Mouse (Mus musculus) left cerebral cortex, adult 18-20 months (tissue): ENCODE measurements around the gene Fancl. TPM values are rescaled to one million over a fixed set of nuclear protein-coding genes. Genes with fewer than 3 reads are reported as not detected.
A peak's percentile ranks its signal among the peaks of the same experiment; 100 is the strongest.
"Not testable (repeated sequence)": the region's sequence is repeated elsewhere in the genome, so short reads cannot be mapped to it uniquely, and the experiment has no call there.

Source experiments
- DNase-seq, 2 experiments: peaks; one replicate each; pipeline ENCODE4 v3.0.0; 2021 to 2022; ENCODE audit warnings: low spot score in 2 of 2, mixed read lengths in 1 of 2
- long read RNA-seq, 2 experiments: library from polyadenylated mRNA; stranded (forward); transcript quantifications; one replicate each; pipeline ENCODE4 v2.0.0; 2021
- total RNA-seq, 2 experiments: library from RNA; stranded (reverse); gene quantifications; 2 replicates each; pipeline ENCODE4 v1.2.3; 2021

The Fancl gene
- 1 to 10 TPM; 6.9 to 8.5 TPM for total RNA-seq
- long read RNA-seq, experiment 1, partial matches to known transcripts = 0 of 1 reads
- long read RNA-seq, experiment 1, other reads (novel, unspliced or antisense) = 1 of 1 reads
- long read RNA-seq, experiment 2, partial matches to known transcripts = 0 of 2 reads
- long read RNA-seq, experiment 2, other reads (novel, unspliced or antisense) = 0 of 2 reads

DNA sequence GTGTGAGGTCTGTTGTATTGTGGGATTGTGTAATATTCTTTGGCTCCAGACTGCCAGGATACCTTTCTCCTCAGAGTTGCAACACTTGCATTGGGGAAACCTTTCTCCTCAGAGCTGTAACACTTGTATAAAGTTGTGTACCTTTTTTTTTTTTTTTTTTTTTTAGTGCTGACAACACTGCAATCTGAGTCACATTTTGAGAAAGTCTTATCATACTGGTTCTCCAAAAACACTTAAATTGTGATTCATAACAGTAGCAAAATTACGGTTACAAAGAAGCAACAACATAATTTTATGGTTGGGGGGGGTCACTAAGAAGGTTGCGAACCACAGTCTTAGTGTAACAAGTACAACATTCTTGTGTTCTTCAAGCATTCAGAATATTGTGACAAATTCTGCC, at the start of gene Fancl:
Gene Fancl (plus strand): TSS at position 165 of the 400 bp plus-strand sequence.
- no peak for DNase-seq

DNA sequence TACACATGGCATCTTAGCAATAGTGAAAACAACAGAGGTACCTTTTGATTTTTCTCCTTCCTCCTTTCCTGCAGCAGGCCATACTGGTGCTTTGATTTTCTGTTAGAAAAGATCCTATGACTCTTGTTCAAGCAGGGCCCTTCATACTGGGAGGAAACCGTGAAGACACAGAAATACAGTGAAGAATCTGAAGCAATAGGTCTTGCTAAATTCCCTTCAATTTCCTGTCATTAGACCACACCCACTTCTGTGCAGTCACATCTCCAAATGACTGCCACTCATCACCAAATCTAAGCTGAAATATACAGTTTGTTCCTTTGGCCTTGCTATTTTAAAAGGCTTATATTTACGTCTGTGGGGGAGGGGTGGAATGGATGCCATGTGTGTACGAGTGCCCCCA, 49.1 kb upstream of the Fancl start:
- DNase-seq = no peak

DNA sequence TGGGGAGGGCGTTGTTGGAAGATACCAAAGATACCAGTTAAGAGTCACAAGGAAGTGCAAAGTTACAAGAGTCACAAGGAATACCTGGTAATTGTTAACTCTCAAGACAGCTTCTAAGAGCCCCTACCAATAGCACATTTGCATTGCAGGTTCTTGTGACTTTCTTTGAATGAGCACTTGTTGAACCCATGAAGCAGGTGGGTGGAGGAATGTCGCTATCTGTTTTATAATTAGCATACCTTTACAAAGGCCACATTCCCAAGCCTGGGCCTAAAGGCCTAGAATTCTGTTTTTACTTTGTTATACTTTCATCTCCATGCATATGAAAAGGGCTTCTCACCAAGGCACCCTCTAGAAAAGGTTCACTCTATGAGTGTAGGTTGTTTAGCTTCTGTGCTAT, 15.8 kb upstream of the Fancl start:
- not testable (repeated sequence) for DNase-seq

DNA sequence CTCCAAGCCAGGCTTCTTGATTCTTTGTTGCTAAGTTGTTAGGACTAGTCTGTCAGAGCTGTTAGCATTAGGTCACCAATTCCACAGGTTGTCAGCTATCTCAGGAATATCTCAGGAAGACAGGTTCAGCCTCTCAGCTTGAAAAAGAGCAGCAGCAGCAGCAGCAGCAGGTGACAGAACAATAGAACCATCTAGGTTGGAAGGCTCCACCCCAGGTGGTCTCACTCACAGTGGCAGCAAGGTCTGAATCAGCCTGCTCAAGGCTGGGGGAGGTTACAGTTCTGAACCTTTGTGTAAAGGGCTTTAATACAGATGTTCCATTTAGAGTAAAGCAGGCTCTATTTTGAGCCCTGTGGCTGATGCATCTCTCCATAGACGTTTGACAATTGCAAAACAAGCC, 14.0 kb upstream of the Fancl start:
- DNase-seq = not testable (repeated sequence)

DNA sequence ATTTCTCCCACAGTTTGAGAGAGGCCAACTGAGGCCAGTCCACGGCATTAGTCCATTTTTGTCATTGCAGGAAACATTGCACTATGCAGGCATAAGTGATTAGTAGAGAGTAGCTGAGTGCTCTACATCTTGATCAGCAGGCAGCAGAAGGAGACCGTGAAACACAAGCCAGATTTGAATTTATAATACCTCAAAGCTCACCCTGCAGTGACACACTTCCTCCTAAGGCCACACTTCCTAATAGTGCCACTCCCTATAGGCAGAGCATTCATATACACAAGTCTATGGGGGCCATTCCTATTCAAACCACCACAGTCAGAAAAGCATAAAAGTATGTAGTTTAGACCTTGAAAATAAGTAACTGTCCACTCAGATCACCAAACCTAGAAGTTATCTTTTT, 11.8 kb upstream of the Fancl start:
- DNase-seq = no peak

DNA sequence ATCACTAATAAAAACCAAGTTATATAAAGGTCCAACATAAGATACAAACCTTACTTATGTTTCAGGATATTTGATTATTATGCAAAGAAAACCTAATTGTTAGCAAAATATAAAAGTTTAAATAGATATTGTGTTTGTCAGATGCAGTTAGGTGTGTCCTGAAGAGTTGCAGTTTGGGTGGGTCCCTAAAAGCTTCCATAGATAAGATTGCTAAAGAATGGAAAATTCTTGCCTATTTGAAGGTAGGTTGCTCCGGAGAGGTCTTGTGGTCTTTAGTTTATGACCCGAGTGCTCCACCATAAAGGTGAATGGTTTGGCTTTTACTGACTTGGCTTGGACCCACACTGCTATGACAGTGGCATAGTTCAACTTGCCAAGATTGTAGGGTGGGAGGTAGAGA, 7.9 kb upstream of the Fancl start:
- no peak for DNase-seq

DNA sequence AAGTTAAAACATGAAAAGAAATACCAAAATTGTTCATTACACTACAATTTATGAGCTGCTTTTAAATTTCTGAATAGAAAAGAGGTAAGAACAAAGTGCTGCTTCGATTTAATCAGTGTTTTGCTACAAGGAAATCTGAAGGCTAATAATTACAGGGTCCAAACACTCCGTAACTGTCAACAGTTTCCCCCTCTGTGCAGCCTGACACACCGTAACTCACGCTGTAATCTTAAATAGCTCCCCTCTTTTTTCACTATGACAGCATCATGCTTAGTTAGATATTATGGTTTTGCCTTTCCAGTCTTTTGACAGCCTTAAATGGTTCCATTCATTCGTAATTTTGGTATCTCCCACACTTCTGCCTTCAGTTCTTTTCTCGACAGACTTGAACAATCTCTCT, 4.4 kb upstream of the Fancl start:
- no peak for DNase-seq

DNA sequence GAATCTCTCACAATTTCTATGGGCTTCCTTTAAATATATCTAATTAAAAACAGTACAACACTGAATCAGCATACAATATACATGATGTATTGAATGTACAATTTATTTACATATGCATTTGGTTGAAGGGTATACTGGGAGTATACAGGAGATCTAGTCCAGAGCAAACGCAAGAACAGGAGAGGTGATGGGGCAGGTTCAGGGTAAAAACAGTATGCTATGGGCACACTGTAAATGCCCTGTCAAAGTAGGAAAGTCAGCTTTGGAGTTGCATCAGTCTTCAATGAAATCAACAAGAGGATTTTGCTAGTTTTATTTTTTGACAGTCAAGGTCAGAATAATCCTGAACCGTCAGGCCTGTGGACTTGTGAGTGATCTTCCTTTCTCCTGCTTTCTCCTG, 743 bp downstream of the Fancl start:
- no peak for DNase-seq

DNA sequence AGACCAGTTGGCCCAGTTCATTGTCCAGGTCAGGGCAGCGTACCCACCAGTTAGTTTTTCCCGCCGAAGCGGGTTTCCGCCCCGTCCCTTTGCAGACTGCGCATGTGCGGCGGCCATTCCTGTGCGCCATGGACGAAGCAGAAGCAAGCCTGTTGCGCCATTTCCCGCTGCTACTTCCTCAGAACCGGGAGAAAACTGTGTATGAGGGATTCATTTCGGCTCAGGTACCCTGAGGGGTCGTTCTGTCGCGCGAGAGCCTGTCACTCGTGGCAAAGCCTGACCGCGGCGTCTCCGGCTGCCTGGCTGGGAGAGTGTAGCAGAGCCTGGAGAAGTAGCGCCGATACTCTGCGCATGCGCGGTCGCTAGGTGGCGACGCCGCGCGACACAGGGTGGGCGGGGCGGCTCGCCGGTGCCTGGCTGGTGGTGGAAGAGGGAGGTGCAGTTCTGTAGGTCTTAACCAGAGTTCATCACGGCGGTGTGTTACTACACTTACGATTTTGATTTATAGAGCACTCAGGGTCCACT, 1.2 kb downstream of the Fancl start:
- peak; percentile 89 to 93 for DNase-seq

DNA sequence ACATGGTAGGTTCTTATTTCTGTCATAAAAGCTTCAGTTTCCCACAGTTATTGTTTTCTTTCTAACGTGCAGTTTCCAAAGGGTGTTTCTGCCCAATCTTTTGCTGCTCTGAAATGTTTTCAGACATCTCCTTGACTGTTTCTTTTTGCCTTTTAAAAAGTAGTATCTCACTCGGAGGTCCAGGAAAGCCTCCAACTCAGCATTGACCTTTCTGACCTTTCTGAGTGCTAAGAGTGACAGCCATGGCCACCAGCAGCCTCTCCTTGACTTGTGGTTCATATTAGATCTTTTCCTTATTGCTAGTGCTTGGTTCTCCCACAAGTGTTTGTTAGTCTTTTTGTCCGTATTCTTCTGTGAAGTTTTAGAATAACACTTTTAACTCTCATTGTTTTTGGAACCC, 9.6 kb downstream of the Fancl start:
- no peak for DNase-seq

DNA sequence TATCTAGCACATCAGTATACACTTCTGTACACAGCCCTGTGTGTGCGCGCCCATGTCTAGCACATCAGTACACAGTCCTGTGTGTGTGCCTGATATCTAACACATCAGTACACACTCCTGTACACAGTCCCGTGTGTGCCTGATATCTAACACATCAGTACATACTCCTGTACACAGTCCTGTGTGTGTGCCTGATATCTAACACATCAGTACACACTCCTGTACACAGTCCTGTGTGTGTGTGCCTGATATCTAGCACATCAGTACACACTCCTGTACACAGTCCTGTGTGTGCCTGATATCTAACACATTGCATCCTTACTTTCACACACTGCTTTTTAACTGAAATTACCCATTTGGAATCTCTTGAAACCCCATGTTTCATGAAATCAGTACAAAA, 27.0 kb downstream of the Fancl start:
- DNase-seq = no peak

DNA sequence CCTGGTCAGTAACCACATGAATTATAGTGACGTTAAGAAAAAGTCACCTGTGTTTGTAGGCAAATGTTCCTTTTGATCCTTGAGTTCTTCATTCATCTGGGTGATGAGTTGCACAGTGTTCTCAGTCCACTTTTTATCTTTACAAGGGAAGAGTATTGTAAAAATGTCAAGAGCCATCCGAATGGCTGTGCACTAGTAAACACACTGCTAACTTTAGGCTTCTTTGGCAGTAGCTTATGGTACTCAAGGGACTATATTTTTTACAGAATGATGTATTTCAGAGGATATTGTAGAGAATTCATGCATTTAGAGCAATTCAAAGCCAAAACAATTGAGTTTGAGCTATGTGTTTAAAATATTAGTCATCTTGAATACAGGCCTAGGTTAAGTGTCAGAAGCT, 35.5 kb downstream of the Fancl start:
- DNase-seq = no peak

DNA sequence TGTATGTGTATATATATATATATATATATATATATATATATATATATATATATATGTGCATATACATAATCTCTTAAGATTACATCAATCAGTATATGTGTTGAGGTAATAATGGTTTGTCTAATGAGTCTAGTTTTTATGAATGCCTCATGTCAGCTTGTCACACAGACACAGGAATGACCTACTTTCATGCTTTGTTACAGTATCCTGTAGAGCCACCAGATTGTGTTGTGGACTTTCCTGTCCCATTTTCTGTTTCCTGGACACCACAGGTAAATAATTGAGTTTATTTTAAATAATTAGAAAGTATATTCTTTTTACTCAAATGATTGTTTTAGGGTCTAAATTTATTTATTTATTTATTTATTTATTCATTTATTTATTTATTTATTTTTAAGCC, 48.3 kb downstream of the Fancl start:
- no peak for DNase-seq

DNA sequence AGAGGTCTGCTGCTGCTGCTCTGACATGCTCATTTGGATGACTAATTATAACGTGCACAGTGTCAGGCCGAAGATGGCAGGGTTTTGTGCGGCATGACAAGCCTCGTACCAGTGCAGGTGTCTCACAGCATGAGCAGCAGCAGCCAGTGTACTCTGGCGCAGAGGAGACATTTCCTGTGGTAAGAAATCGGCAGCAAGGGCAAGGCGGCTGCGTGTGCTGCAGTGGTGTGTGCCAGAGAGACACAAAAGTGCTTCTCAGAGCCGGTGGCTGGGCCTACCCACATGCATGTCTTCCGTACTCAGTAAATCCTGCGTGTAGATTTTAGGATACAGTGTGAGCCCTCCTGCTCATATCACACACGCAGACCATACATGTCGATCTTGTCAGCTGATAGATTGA, 51.9 kb downstream of the Fancl start:
- DNase-seq = peak; percentile 4 to 9

DNA sequence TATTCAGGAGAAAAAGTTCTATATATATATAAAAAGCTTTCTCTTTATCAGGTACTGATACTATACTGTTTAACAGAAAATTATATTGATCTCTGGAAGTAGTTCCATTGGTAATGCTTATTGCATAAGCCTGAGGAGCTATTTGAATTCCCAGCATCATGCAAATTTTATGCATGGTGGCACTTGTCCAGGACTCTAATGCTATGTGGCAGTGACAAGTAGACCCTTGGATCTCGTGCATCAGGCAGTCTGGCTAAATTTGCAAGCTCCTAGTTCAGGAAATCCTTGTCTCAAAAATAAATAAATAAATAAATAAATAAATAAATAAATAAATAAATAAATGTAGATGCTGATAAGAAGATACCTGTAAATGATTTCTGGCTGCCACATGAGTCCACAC, 55.2 kb downstream of the Fancl start:
- no peak for DNase-seq

DNA sequence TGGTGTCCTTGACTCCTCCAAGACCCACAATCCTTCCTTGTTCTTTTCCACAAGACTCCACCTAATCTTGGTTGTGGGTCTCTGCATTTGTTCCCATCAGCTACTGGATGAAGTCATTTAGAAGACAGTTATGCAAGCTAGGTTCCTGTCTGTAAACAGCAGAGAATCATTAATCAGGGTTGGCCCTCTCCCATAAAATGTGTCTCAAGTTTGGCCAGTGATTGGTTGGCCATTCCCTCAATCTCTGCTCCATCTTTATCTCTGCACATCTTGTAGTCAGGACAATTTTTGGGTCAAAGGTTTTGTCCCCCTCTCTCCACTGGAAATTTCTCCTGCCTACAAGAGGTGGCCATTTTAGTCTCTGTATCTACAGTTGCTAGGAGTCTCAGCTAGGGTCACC, 58.4 kb downstream of the Fancl start:
- no peak for DNase-seq

DNA sequence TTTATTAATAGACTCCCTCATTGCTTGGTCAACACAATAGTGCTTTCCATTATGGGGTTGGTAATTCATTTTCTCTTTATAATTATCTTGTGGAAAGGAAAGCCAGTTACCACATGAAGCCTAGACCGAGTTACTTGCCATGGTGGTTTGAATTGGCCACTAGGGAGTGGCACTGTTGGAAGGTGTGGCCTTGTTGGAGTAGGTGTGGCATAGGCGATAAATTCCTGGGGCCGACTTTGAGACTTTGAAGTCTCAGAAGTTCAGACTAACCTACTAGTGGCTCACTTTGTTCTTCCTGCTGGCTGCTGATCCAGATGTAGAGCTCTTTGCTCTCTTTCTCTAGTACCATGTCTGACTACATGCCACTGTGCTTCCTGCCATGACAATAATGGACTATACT, 63.9 kb downstream of the Fancl start:
- DNase-seq = no peak

DNA sequence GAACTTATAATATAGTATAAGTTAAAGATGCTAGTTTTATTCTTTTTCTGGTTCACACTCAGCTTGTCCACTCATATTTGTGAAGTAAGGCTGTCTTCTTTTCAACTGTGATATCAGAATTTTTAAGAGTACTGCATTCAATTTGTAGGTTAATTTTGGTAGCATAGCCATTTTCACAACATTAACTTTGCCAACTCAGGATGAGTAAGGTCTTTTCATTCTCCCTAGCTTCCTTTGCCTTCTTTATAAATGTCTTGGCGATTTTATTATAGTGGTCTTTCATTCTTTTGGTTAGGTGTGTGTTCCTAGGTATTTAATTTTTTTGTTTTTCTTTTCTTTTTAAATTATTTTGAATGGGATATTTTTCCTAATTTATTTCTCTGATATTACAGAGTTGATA, 64.7 kb downstream of the Fancl start:
- DNase-seq = no peak

DNA sequence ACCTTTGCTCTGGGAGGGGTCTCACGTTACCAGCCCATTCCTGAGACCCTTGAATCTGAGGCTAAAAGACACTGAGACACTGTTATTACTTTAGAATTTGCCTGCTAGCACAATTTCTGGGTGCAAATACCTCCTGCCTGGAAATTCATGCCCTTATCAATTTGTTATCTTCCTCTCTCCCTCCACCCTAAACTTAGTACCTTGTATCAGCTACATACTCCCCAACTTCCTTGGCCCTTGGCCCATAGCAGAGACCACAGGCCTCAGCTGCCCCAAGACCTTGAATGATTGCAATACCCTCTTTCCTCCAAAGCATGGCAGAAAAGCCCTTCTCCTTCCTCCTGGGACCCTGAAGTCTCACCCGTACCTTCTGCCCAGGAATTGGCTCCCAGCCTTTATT, 65.3 kb downstream of the Fancl start:
- DNase-seq = no peak

DNA sequence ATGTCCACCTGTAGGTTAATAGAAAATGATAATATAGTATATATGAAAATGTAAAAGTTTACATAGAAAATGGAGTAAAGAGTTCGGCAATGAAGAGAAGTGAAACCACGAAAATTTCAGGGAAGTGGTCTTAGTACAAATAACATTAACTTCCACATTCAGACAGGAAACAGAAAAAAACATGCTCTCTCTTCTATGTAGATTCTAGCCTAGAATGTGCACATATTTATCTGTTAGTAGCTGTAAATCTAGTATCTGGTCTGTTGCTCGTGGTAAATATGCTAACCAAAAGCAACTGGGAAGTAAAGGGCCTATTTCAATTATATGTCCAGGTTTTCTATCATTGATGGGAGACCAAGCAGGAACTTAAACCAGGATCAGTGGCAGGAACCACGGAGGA, 66.8 kb downstream of the Fancl start:
- DNase-seq = no peak

DNA sequence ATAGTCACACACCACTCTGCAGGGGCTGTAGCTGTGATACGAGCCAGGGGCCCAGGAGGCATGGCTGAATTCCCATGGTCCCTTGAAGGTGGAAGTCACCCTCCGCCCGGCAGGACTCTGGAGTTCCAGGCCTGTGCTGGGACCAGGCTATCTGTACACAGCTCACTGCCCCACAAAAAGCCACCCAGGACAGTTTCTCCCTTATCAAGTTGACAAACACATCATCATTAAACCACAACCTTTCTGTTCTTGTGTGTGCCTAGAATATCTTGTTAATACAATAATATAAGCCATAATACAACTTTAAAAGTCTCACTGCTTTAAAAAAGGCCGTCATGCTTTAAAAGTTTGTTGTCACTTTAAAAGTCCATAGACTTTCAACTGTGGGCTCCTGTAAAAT, 68.1 kb downstream of the Fancl start:
- no peak for DNase-seq

DNA sequence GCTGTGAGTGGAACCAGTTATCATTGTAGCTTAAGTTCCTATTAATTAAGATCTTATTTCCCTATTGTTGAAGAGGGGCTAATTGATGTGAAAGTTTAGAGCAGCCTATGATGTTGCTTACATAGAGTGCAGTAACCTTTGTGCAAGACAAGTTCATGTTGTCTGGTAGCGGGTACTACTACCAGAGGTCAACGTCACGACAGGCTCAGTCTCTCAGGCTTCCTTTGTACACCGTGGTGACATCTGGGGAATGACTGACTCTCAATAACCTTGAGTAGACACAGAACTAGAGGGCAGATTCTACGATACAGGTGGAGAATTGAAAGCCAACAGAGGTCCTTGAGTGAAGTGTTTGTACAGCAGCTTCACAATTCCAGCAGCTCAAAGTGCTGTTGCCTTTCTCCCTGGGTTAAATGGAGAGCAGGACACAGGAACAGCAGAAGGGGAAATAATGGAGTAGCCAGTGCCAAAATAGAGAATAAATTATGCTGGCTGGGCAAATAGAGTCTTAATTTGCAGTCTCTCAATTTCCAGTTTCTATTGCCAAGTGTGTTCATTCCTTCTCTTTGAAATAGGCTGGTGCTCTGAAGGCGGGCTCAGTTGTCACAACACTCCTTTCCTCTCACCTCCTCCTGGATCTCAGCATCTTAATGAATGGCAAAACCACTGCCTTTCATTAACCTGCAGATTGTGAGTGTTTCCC, 91.3 kb downstream of the Fancl start:
- no peak for DNase-seq

DNA sequence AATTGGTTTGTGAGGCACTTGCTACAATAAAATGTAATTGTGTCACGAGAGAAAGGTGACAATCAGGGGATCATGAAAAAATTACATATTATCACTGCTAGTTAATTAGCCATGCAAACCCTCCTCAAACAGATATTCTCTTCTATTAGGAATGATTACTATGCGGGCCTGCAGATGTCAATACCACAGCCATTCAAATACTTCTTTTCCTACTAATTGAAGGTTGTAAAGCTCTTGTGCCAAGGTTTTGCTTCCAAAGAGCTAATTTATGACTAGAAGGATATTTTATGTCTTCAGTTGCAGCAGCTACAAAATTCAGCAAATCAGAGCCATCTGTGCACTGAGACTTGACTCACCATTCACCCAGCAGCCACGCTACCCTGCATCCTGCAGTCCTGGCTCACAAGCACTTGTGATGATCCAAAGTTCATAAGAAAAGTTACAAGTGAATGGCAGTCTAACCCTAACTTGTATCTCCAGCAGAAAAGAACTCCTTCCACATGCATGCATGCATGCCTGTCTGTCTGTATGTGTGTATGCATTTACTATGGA, 95.8 kb downstream of the Fancl start:
- DNase-seq = no peak
